Comparison of ENCODE assay signal across 7 mouse cellular contexts in genomic region chr7:126897390-126898101, GRCm38 (mm10). TPM values are rescaled to one million over a fixed set of nuclear protein-coding genes. Genes with fewer than 3 reads are reported as not detected.
DNase-seq lines count a peak whose midpoint lies in the region; ATAC-seq and TF ChIP-seq lines count a peak whose summit lies in the region.

No protein-coding gene starts in this region.

- no peaks in the 10 kb centered on the region for H3K9me3 ChIP-seq in forebrain, postnatal 0 days (ENCODE audit: low read length)
- H3K9me3 ChIP-seq in intestine, embryonic 15.5 days = no peaks in the 10 kb centered on the region
- H3K9me3 ChIP-seq in lung, embryonic 16.5 days (ENCODE audit: control insufficient read depth, low read length) = no peaks in the 10 kb centered on the region

- WGBS in forebrain, postnatal 0 days = 19% methylated on average over 16 of the region's 16 CpGs
- 23% methylated on average over 16 of the region's 16 CpGs for WGBS in intestine, embryonic 15.5 days
- WGBS in lung, embryonic 16.5 days = 16% methylated on average over 14 of the region's 16 CpGs

- H3K4me3 ChIP-seq in forebrain, postnatal 0 days (ENCODE audit: low read depth, low read length) = peak overlapping the region; percentile 71
- H3K4me3 ChIP-seq in intestine, embryonic 15.5 days (replicated peaks) = peak overlapping the region; percentile 70
- peak overlapping the region; percentile 68 for H3K4me3 ChIP-seq in lung, embryonic 16.5 days (ENCODE audit: low read length)

- H3K9ac ChIP-seq in forebrain, postnatal 0 days = peak overlapping the region; percentile 88
- H3K9ac ChIP-seq in intestine, embryonic 15.5 days = peak overlapping the region; percentile 75
- H3K9ac ChIP-seq in lung, embryonic 16.5 days (ENCODE audit: low read length) = peak overlapping the region; percentile 82

- H3K27ac ChIP-seq in forebrain, postnatal 0 days (ENCODE audit: low read depth, low read length) = peak overlapping the region; percentile 88
- H3K27ac ChIP-seq in intestine, embryonic 15.5 days = peak overlapping the region; percentile 62
- peak overlapping the region; percentile 65 for H3K27ac ChIP-seq in lung, embryonic 16.5 days (ENCODE audit: low read length)

- ATAC-seq in forebrain, postnatal 0 days = no peak; the same call in 1 of the 2 replicates
- ATAC-seq in intestine, embryonic 15.5 days = peak; percentile 81
- ATAC-seq in lung, embryonic 16.5 days (ENCODE audit: low read depth) = peak; percentile 5; the same call in 1 of the 2 replicates
- peak; percentile 47; the same call in 1 of the 2 replicates for ATAC-seq in neutrophil, adult 5-6 weeks (ENCODE audit: extremely low read depth, insufficient number of reproducible peaks, low FRiP score, poor library complexity, severe bottlenecking)

- TF ChIP-seq CTCF in forebrain, postnatal 0 days (IDR thresholded peaks at IDR 0.05; ENCODE audit: low read depth) = no peak

- peak overlapping the region; percentile 83 for H3K4me2 ChIP-seq in forebrain, postnatal 0 days (ENCODE audit: low read depth)
- H3K4me2 ChIP-seq in intestine, embryonic 15.5 days (replicated peaks) = peak overlapping the region; percentile 81
- peak overlapping the region; percentile 78 for H3K4me2 ChIP-seq in lung, embryonic 16.5 days (ENCODE audit: low read depth, low read length)

- no peaks in the 10 kb centered on the region for H3K36me3 ChIP-seq in forebrain, postnatal 0 days (ENCODE audit: insufficient read depth)
- no peaks in the 10 kb centered on the region for H3K36me3 ChIP-seq in intestine, embryonic 15.5 days
- no peaks in the 10 kb centered on the region for H3K36me3 ChIP-seq in lung, embryonic 16.5 days (ENCODE audit: control insufficient read depth, insufficient read depth, low read length)

- H3K4me1 ChIP-seq in forebrain, postnatal 0 days (ENCODE audit: insufficient read depth) = peaks cover 11% of the 10 kb centered on the region
- peaks cover 14% of the 10 kb centered on the region for H3K4me1 ChIP-seq in intestine, embryonic 15.5 days (replicated peaks)
- H3K4me1 ChIP-seq in lung, embryonic 16.5 days (replicated peaks; ENCODE audit: control insufficient read depth, insufficient read depth, low read length) = peaks cover 10% of the 10 kb centered on the region; the same call in 1 of the 2 replicates

- no peaks in the 10 kb centered on the region for H3K27me3 ChIP-seq in forebrain, postnatal 0 days (ENCODE audit: insufficient read depth, low read length)
- H3K27me3 ChIP-seq in intestine, embryonic 15.5 days (replicated peaks) = no peaks in the 10 kb centered on the region
- no peaks in the 10 kb centered on the region for H3K27me3 ChIP-seq in lung, embryonic 16.5 days (ENCODE audit: control insufficient read depth, insufficient read depth, low read depth, low read length)

- DNase-seq in CD4-positive, CD25-positive, alpha-beta regulatory T cell, adult 2 months (ENCODE audit: low read depth, low spot score) = peak; percentile 48
- DNase-seq in R1 (ENCODE audit: low read depth, low spot score) = peak; percentile 24
- DNase-seq in forebrain, postnatal 0 days = no peak
- no peak for DNase-seq in embryo, embryonic 9.5 days (ENCODE audit: extremely low spot score)

RNA-seq across cellular contexts. Expression of gene Taok2, which starts 13.0 kb away (rescaled TPM):
- 100 and 110 TPM in 2 replicates for total RNA-seq in forebrain, postnatal 0 days (2014; rRNA removed)
- 30.5 and 42.6 TPM in 2 replicates for polyA plus RNA-seq in forebrain, postnatal 0 days (2015; fragmentation: Nextera tagmentation; extraction: Ambion mirVana)
- 30.8 and 31.9 TPM in 2 replicates for polyA plus RNA-seq in intestine, embryonic 15.5 days (2015; fragmentation: Nextera tagmentation; extraction: Ambion mirVana)
- 55.8 and 58.3 TPM in 2 replicates for polyA plus RNA-seq in lung, embryonic 16.5 days (2015; fragmentation: Nextera tagmentation; extraction: Ambion mirVana)
- total RNA-seq in neutrophil, adult 5-6 weeks (2017) = 73.7 and 93.1 TPM in 2 replicates

RNA-seq across cellular contexts. Expression of gene Tmem219, which starts 25.2 kb away (rescaled TPM):
- 22.8 and 23.8 TPM in 2 replicates for total RNA-seq in forebrain, postnatal 0 days (2014; rRNA removed)
- polyA plus RNA-seq in forebrain, postnatal 0 days (2015; fragmentation: Nextera tagmentation; extraction: Ambion mirVana) = 44.7 and 45.4 TPM in 2 replicates
- 27.8 and 33.3 TPM in 2 replicates for polyA plus RNA-seq in intestine, embryonic 15.5 days (2015; fragmentation: Nextera tagmentation; extraction: Ambion mirVana)
- polyA plus RNA-seq in lung, embryonic 16.5 days (2015; fragmentation: Nextera tagmentation; extraction: Ambion mirVana) = 28.4 and 30.8 TPM in 2 replicates
- total RNA-seq in neutrophil, adult 5-6 weeks (2017) = 32.3 and 32.6 TPM in 2 replicates

RNA-seq across cellular contexts. Expression of gene Kctd13, which starts 31.1 kb away (rescaled TPM):
- 140 and 142 TPM in 2 replicates for total RNA-seq in forebrain, postnatal 0 days (2014; rRNA removed)
- 218 and 222 TPM in 2 replicates for polyA plus RNA-seq in forebrain, postnatal 0 days (2015; fragmentation: Nextera tagmentation; extraction: Ambion mirVana)
- 13.6 and 13.9 TPM in 2 replicates for polyA plus RNA-seq in intestine, embryonic 15.5 days (2015; fragmentation: Nextera tagmentation; extraction: Ambion mirVana)
- polyA plus RNA-seq in lung, embryonic 16.5 days (2015; fragmentation: Nextera tagmentation; extraction: Ambion mirVana) = 11.7 and 12.3 TPM in 2 replicates
- total RNA-seq in neutrophil, adult 5-6 weeks (2017) = 29.1 and 32.8 TPM in 2 replicates

RNA-seq across cellular contexts. Expression of gene Ino80e, which starts 35.4 kb away (rescaled TPM):
- total RNA-seq in forebrain, postnatal 0 days (2014; rRNA removed) = 62.8 and 69.9 TPM in 2 replicates
- 102 and 107 TPM in 2 replicates for polyA plus RNA-seq in forebrain, postnatal 0 days (2015; fragmentation: Nextera tagmentation; extraction: Ambion mirVana)
- polyA plus RNA-seq in intestine, embryonic 15.5 days (2015; fragmentation: Nextera tagmentation; extraction: Ambion mirVana) = 59.1 and 65.9 TPM in 2 replicates
- polyA plus RNA-seq in lung, embryonic 16.5 days (2015; fragmentation: Nextera tagmentation; extraction: Ambion mirVana) = 76.5 and 89.3 TPM in 2 replicates
- 44.6 and 46.8 TPM in 2 replicates for total RNA-seq in neutrophil, adult 5-6 weeks (2017)

RNA-seq across cellular contexts. Expression of gene Hirip3, which starts 35.8 kb away (rescaled TPM):
- total RNA-seq in forebrain, postnatal 0 days (2014; rRNA removed) = 11.7 and 21.3 TPM in 2 replicates
- polyA plus RNA-seq in forebrain, postnatal 0 days (2015; fragmentation: Nextera tagmentation; extraction: Ambion mirVana) = 9.9 and 19.5 TPM in 2 replicates
- polyA plus RNA-seq in intestine, embryonic 15.5 days (2015; fragmentation: Nextera tagmentation; extraction: Ambion mirVana) = 23.2 and 25.1 TPM in 2 replicates
- 30.3 and 32.3 TPM in 2 replicates for polyA plus RNA-seq in lung, embryonic 16.5 days (2015; fragmentation: Nextera tagmentation; extraction: Ambion mirVana)
- total RNA-seq in neutrophil, adult 5-6 weeks (2017) = 37.7 and 46.2 TPM in 2 replicates

Comparison
In these comparisons a context has a peak if more than half of its experiments do, and no peak if none do; other contexts are left out.
1. DNase-seq: peak in CD4-positive, CD25-positive, alpha-beta regulatory T cell, adult 2 months (single experiment) and R1 (single experiment); none in forebrain, postnatal 0 days (single experiment) and embryo, embryonic 9.5 days (single experiment).
2. RNA of gene Kctd13, which starts 31.1 kb away (polyA plus RNA-seq): 218 to 222 TPM in forebrain, postnatal 0 days; 13.6 to 13.9 TPM in intestine, embryonic 15.5 days and 11.7 to 12.3 TPM in lung, embryonic 16.5 days; every median in the first group is over 10 times any median in the second.
3. Peak in every context shown above with its lines, with median percentiles within 50 percentile points of each other: H3K27ac ChIP-seq, H3K4me2 ChIP-seq, H3K4me3 ChIP-seq and H3K9ac ChIP-seq.